Mouse (Mus musculus): ENCODE results near the gene Ccnh.

DNA sequence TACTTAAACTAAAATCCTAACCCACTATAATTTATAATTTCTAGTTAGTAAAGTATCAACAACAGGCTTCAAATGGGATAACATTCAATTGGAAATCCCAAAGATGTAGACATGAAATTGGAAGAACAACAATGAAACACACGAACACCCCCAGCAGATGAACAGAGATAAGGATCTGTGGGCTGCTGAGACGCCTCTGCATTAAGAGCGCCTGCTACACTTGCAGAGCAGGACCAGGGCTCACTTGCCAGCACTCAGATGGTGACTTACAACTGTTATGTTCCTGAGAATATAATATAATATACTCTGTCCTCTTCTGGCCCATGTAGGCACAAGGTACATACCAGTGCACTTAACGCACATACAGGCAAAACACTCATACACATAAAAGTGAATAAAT lies 29.4 kb downstream of the Ccnh start:
- TF ChIP-seq CTCF (IDR thresholded peaks at IDR 0.05; ENCODE audit: borderline replicate concordance, insufficient read depth, low read length) (no peak), POLR2A (IDR thresholded peaks at IDR 0.05; ENCODE audit: low read depth, low read length) (no peak)
